Mouse (Mus musculus): ENCODE data around the gene Trub2. TPM values are rescaled to one million over a fixed set of nuclear protein-coding genes. Genes with fewer than 3 reads are reported as not detected.

Trub2 gene
- polyA plus RNA-seq, 1 experiment from 2014 or later: 23.3 TPM

DNA sequence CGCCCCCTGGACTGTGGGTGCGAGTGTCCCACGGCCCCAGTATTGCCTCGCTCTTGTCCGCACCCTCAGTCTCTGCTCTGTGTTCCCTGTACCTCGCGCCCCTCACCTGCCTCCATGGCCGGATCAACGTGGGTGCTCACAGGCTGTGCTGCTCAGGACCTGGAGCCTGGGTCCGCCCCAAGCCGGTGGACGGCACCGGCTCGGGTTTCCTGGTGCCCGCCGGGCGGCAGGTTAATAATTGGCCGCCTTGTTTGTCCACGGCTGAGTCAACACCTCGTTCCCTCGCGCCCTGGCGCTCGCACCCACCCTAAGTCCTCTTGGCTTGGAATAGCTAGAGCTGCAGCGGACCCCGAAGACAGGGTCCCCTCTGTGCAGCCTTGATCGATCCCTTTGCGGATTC lies 36.8 kb downstream of the Trub2 start, which contains the start of gene Gm13420:
Gene Gm13420, minus strand, starts transcription at position 189 of the 400 bp plus-strand sequence.
- ATAC-seq (ENCODE audit: insufficient number of reproducible peaks, insufficient read depth, low FRiP score, low read depth): no peak
- H3K27ac ChIP-seq (replicated peaks in 1 of 2; ENCODE audit: control insufficient read depth in 1 of 2, insufficient read depth in 1 of 2, low read depth in 2 of 2, low read length in 2 of 2): no peak within 1 kb of the TSS
- H3K4me3 ChIP-seq (ENCODE audit: control insufficient read depth in 1 of 2, insufficient read depth in 1 of 2, low read depth in 1 of 2, low read length in 2 of 2): peak within 1 kb of the TSS in 1 of 2 experiments; percentile 3; a peak in 1 of 4 replicates
- 8% methylated on average over 28 of the region's 28 CpGs for WGBS
- no peaks in the 10 kb centered on the region for H3K9me3 ChIP-seq (ENCODE audit: control insufficient read depth, low read length)
- H3K36me3 ChIP-seq (ENCODE audit: control insufficient read depth, insufficient read depth, low read length): no peaks in the 10 kb centered on the region
- peaks cover 57% of the 10 kb centered on the region for H3K27me3 ChIP-seq (ENCODE audit: control insufficient read depth, insufficient read depth, low read length)
- H3K9ac ChIP-seq (ENCODE audit: low read length): no peak within 1 kb of the TSS
- peaks cover 0 to 7% of the 10 kb centered on the region in 2 experiments; a peak in 2 of 4 replicates for H3K4me1 ChIP-seq (ENCODE audit: control insufficient read depth in 2 of 2, insufficient read depth in 2 of 2, low read length in 2 of 2)
- H3K4me2 ChIP-seq (ENCODE audit: low read length): peak within 1 kb of the TSS; percentile 26

DNA sequence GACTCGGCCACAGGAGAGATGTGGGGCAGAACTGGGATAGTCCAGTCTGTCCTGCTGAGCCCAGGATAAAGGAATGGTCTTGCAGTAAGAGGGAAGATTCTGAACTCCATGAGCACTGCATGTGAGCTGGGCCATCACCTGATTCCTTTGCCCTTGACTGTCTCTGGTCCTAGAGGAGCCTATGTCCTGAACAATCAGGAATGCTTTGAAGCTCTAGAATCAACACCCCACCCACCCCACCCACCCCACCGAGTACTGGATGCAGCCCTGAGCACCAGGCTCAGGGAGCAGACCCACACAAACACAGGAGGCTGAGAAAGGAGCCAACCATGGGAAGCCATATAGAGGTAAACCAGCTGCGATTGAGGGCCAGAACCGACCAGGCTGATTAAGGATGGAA lies 39.8 kb downstream of the Trub2 start:
- WGBS: 74% methylated on average over 4 of the region's 4 CpGs
- no peak for ATAC-seq (ENCODE audit: insufficient number of reproducible peaks, insufficient read depth, low FRiP score, low read depth)
- Histone ChIP-seq H3K27me3 (ENCODE audit: control insufficient read depth, insufficient read depth, low read length) (peaks cover 62% of the 10 kb centered on the region), H3K4me1 (ENCODE audit: control insufficient read depth in 2 of 2, insufficient read depth in 2 of 2, low read length in 2 of 2) (peaks cover 0 to 7% of the 10 kb centered on the region in 2 experiments; a peak in 2 of 4 replicates), H3K4me2 (ENCODE audit: low read length) (no peak overlapping the region), H3K27ac (replicated peaks in 1 of 2; ENCODE audit: control insufficient read depth in 1 of 2, insufficient read depth in 1 of 2, low read depth in 2 of 2, low read length in 2 of 2) (no peak overlapping the region), H3K9ac (ENCODE audit: low read length) (no peak overlapping the region), H3K4me3 (ENCODE audit: control insufficient read depth in 1 of 2, insufficient read depth in 1 of 2, low read depth in 1 of 2, low read length in 2 of 2) (no peak overlapping the region), H3K36me3 (ENCODE audit: control insufficient read depth, insufficient read depth, low read length) (no peaks in the 10 kb centered on the region), H3K9me3 (ENCODE audit: control insufficient read depth, low read length) (no peaks in the 10 kb centered on the region)

DNA sequence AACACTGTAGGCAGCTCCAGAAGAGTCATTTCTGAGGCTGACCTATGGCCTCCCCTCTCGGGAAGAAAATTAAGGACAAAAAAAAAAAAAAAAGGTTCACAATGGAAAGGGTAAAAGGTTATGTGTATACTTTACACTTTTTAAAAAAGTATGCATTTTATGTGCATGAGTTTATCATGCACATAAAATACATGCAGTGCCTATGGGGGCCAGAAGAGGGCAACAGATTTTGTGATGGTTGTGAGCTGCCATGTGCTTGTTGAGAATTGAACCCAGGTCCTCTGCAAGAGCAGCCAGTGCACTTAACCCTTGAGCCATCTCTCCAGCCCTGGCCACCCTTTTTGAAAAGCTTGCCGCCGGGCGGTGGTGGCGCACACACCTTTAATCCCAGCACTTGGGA lies 40.5 kb downstream of the Trub2 start:
- ATAC-seq (ENCODE audit: insufficient number of reproducible peaks, insufficient read depth, low FRiP score, low read depth): no peak
- Histone ChIP-seq H3K4me2 (ENCODE audit: low read length) (peak overlapping the region; percentile 83), H3K27ac (replicated peaks in 1 of 2; ENCODE audit: control insufficient read depth in 1 of 2, insufficient read depth in 1 of 2, low read depth in 2 of 2, low read length in 2 of 2) (no peak overlapping the region), H3K36me3 (ENCODE audit: control insufficient read depth, insufficient read depth, low read length) (no peaks in the 10 kb centered on the region), H3K9me3 (ENCODE audit: control insufficient read depth, low read length) (no peaks in the 10 kb centered on the region), H3K27me3 (ENCODE audit: control insufficient read depth, insufficient read depth, low read length) (peaks cover 57% of the 10 kb centered on the region), H3K9ac (ENCODE audit: low read length) (0 out of 2 replicates have a peak overlapping the region, but pooled peaks have one; percentile 63), H3K4me1 (ENCODE audit: control insufficient read depth in 2 of 2, insufficient read depth in 2 of 2, low read length in 2 of 2) (peaks cover 0 to 7% of the 10 kb centered on the region in 2 experiments; a peak in 2 of 4 replicates), H3K4me3 (ENCODE audit: control insufficient read depth in 1 of 2, insufficient read depth in 1 of 2, low read depth in 1 of 2, low read length in 2 of 2) (no peak overlapping the region)
- 57% methylated on average over 5 of the region's 5 CpGs for WGBS

DNA sequence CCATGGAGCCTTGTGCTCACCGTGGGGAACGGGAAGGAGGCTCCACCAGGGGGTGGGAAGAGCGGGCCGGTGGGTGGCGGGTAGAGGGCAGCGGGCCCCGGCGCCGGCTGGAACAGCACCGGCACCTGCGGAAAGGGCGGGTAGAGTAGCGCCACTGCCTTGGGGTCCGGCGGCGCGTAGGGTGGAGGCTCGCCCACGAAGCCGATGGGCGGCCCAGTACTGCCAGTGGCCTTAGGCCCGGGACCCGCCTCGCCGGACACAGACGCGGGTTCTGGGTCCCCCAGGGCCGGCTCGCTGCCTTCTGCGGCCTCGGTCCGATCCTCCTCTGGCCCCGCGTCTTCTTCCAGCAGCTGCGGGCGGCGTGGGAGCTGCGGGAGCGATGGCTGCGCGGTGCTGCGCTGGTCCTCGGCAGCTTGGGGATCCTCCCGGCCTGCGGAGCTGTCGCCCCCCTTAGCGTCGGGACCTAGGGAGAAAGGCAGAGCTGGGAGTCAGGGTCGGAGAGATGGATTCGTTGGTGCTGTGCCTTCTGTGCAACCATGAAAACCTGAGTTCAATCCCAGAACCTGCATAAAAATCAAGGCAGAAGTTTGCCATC lies 41.0 kb downstream of the Trub2 start:
- no peaks in the 10 kb centered on the region for H3K36me3 ChIP-seq (ENCODE audit: control insufficient read depth, insufficient read depth, low read length)
- peak overlapping the region; percentile 28 to 46 for H3K4me3 ChIP-seq (ENCODE audit: control insufficient read depth in 1 of 2, insufficient read depth in 1 of 2, low read depth in 1 of 2, low read length in 2 of 2)
- whole genome bisulfite sequencing: 3% methylated on average over 48 of the region's 50 CpGs
- H3K9ac ChIP-seq (ENCODE audit: low read length): peak overlapping the region; percentile 63
- no peaks in the 10 kb centered on the region for H3K9me3 ChIP-seq (ENCODE audit: control insufficient read depth, low read length)
- H3K27me3 ChIP-seq (ENCODE audit: control insufficient read depth, insufficient read depth, low read length): peaks cover 52% of the 10 kb centered on the region
- ATAC-seq (ENCODE audit: insufficient number of reproducible peaks, insufficient read depth, low FRiP score, low read depth): no peak
- no peak overlapping the region for H3K27ac ChIP-seq (replicated peaks in 1 of 2; ENCODE audit: control insufficient read depth in 1 of 2, insufficient read depth in 1 of 2, low read depth in 2 of 2, low read length in 2 of 2)
- peak overlapping the region; percentile 83 for H3K4me2 ChIP-seq (ENCODE audit: low read length)
- H3K4me1 ChIP-seq (ENCODE audit: control insufficient read depth in 2 of 2, insufficient read depth in 2 of 2, low read length in 2 of 2): peaks cover 0 to 7% of the 10 kb centered on the region in 2 experiments; a peak in 2 of 4 replicates

DNA sequence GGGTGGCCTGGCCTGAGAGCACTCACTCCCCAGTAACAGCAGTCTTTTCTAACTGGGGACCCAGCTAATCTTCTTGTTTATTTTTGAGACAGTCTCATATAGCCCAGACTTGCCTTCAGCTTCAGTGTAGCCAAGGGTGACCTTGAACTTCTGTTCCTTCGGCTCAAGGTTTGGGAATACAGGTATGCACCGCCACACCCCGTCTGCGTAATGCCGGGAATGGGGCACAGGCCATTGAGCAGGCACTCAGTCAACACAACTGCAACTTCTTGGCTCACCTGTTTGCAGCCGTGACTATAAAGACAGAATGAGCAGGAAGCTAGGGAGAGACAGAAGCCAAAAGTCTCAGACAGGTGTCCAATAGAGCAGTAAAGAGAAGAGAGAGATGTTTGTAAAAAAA lies 44.0 kb downstream of the Trub2 start:
- no peak overlapping the region for H3K4me2 ChIP-seq (ENCODE audit: low read length)
- no peak for ATAC-seq (ENCODE audit: insufficient number of reproducible peaks, insufficient read depth, low FRiP score, low read depth)
- WGBS: 82% methylated on average over 6 of the region's 6 CpGs

DNA sequence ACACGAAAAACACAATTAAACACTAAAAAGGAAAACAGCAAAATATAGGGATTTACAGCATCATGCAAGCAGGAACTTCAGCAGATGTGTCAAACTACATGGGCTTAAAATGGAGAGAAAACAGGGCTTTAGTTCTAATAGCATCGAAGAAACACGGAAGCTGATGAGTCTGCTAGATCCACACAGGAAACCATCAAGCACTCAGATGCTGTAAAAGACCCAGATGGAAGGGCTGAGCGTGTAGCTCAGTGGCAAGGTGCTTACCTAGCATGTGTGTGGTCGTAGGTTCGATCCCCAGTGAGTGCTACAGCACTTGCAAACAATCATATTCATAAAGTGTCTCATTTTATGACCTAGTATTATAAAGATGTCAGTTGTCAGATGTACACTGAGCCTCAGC lies 47.1 kb downstream of the Trub2 start:
- peaks cover 39% of the 10 kb centered on the region for H3K36me3 ChIP-seq (ENCODE audit: control insufficient read depth, insufficient read depth, low read length)
- no peak overlapping the region for H3K4me2 ChIP-seq (ENCODE audit: low read length)
- H3K27me3 ChIP-seq (ENCODE audit: control insufficient read depth, insufficient read depth, low read length): peaks cover 2% of the 10 kb centered on the region
- no peak for ATAC-seq (ENCODE audit: insufficient number of reproducible peaks, insufficient read depth, low FRiP score, low read depth)
- no peak overlapping the region for H3K27ac ChIP-seq (replicated peaks in 1 of 2; ENCODE audit: control insufficient read depth in 1 of 2, insufficient read depth in 1 of 2, low read depth in 2 of 2, low read length in 2 of 2)
- no peak overlapping the region for H3K9ac ChIP-seq (ENCODE audit: low read length)
- H3K9me3 ChIP-seq (ENCODE audit: control insufficient read depth, low read length): no peaks in the 10 kb centered on the region
- peaks cover 5 to 12% of the 10 kb centered on the region in 2 experiments; a peak in 2 of 4 replicates for H3K4me1 ChIP-seq (ENCODE audit: control insufficient read depth in 2 of 2, insufficient read depth in 2 of 2, low read length in 2 of 2)
- 87% methylated on average over 6 of the region's 6 CpGs for WGBS
- H3K4me3 ChIP-seq (ENCODE audit: control insufficient read depth in 1 of 2, insufficient read depth in 1 of 2, low read depth in 1 of 2, low read length in 2 of 2): no peak overlapping the region

More for the DNA sequence above, 44.0 kb downstream of the Trub2 start:
- Histone ChIP-seq H3K36me3 (ENCODE audit: control insufficient read depth, insufficient read depth, low read length) (peaks cover 13% of the 10 kb centered on the region; the same call in 1 of the 2 replicates), H3K27me3 (ENCODE audit: control insufficient read depth, insufficient read depth, low read length) (peaks cover 29% of the 10 kb centered on the region), H3K27ac (replicated peaks in 1 of 2; ENCODE audit: control insufficient read depth in 1 of 2, insufficient read depth in 1 of 2, low read depth in 2 of 2, low read length in 2 of 2) (no peak overlapping the region), H3K4me1 (ENCODE audit: control insufficient read depth in 2 of 2, insufficient read depth in 2 of 2, low read length in 2 of 2) (peaks cover 0 to 7% of the 10 kb centered on the region in 2 experiments; a peak in 2 of 4 replicates), H3K9ac (ENCODE audit: low read length) (no peak overlapping the region), H3K9me3 (ENCODE audit: control insufficient read depth, low read length) (no peaks in the 10 kb centered on the region), H3K4me3 (ENCODE audit: control insufficient read depth in 1 of 2, insufficient read depth in 1 of 2, low read depth in 1 of 2, low read length in 2 of 2) (no peak overlapping the region)

DNA sequence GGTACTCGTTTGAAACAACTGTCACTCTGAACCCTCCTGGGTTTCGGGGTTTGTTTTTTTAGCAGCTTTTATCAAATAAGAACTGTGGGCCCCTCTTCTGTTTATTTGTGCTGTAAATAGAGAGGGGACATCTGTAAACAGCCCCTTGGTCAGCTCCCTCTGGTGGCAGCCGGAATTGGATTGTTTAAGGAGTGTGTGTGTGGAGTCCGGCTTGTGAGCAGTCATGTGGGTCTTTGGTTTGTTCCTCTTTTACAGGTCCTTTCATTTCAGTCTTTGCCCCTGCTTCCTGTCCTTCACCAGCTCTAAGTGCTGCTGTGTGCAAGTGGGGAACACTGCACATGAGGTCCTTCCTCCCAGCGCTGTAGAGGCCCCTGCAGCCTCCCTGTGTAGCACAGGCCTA lies 48.9 kb downstream of the Trub2 start:
- Histone ChIP-seq H3K4me1 (ENCODE audit: control insufficient read depth in 2 of 2, insufficient read depth in 2 of 2, low read length in 2 of 2) (peaks cover 5 to 12% of the 10 kb centered on the region in 2 experiments; a peak in 2 of 4 replicates), H3K36me3 (ENCODE audit: control insufficient read depth, insufficient read depth, low read length) (peaks cover 54% of the 10 kb centered on the region), H3K27ac (replicated peaks in 1 of 2; ENCODE audit: control insufficient read depth in 1 of 2, insufficient read depth in 1 of 2, low read depth in 2 of 2, low read length in 2 of 2) (no peak overlapping the region), H3K9ac (ENCODE audit: low read length) (no peak overlapping the region), H3K9me3 (ENCODE audit: control insufficient read depth, low read length) (no peaks in the 10 kb centered on the region), H3K27me3 (ENCODE audit: control insufficient read depth, insufficient read depth, low read length) (no peaks in the 10 kb centered on the region), H3K4me2 (ENCODE audit: low read length) (no peak overlapping the region), H3K4me3 (ENCODE audit: control insufficient read depth in 1 of 2, insufficient read depth in 1 of 2, low read depth in 1 of 2, low read length in 2 of 2) (no peak overlapping the region)
- ATAC-seq (ENCODE audit: insufficient number of reproducible peaks, insufficient read depth, low FRiP score, low read depth): no peak
- 66% methylated on average over 5 of the region's 5 CpGs for WGBS
